Mouse (Mus musculus) E14TG2a.4 (cell line): ENCODE measurements around the gene Ctdsp1.
"Not testable (repeated sequence)": the region's sequence is repeated elsewhere in the genome, so short reads cannot be mapped to it uniquely, and the experiment has no call there.

Source experiments
- H3K27me3 ChIP-seq: 2 replicates; pipeline ENCODE4 v1.6.1; 2014; ENCODE audit warnings: low read length, control low read depth; ENCODE audit not compliant: insufficient read depth
- H3K36me3 ChIP-seq: 2 replicates; pipeline ENCODE4 v1.6.1; 2014; ENCODE audit warnings: low read length, control low read depth; ENCODE audit not compliant: insufficient read depth
- H3K4me1 ChIP-seq: replicated peaks from 2 replicates; pipeline ENCODE4 v1.6.1; 2014; ENCODE audit warnings: low read depth, low read length, control low read depth
- H3K4me3 ChIP-seq: replicated peaks from 2 replicates; pipeline ENCODE4 v1.5.1; 2014; ENCODE audit warnings: mild to moderate bottlenecking, low read length
- H3K9me3 ChIP-seq: 2 replicates; pipeline ENCODE4 v1.6.1; 2014; ENCODE audit warnings: low read length, control low read depth
- CTCF ChIP-seq: conservative IDR thresholded peaks from 2 replicates; pipeline ENCODE4 v1.5.1; 2014; ENCODE audit warnings: low read length
- NANOG ChIP-seq: IDR thresholded peaks from 2 replicates; pipeline ENCODE4 v1.6.1; 2014; ENCODE audit warnings: borderline replicate concordance, low read length, mixed read lengths
- POU5F1 ChIP-seq: IDR thresholded peaks from 2 replicates; pipeline ENCODE4 v1.6.1; 2014; ENCODE audit warnings: low read length, borderline replicate concordance

Ctdsp1 gene

GRCm38 (mm10) chr1:74393010-74393409 is 1.7 kb downstream of the Ctdsp1 start:
- H3K4me3 ChIP-seq = peak overlapping the region; percentile 89

GRCm38 (mm10) chr1:74393697-74394096 is 2.4 kb downstream of the Ctdsp1 start:
- TF ChIP-seq POU5F1 (no peak), CTCF (no peak), NANOG (no peak)
- H3K27me3 ChIP-seq = peaks cover 10% of the 10 kb centered on the region
- peaks cover 19% of the 10 kb centered on the region for H3K36me3 ChIP-seq
- H3K4me3 ChIP-seq = no peak overlapping the region
- no peaks in the 10 kb centered on the region for H3K9me3 ChIP-seq
- H3K4me1 ChIP-seq = peaks cover 79% of the 10 kb centered on the region

More at GRCm38 (mm10) chr1:74393010-74393409, 1.7 kb downstream of the Ctdsp1 start:
- TF ChIP-seq NANOG (no peak), CTCF (no peak), POU5F1 (no peak)
- Histone ChIP-seq H3K4me1 (peaks cover 82% of the 10 kb centered on the region), H3K36me3 (peaks cover 19% of the 10 kb centered on the region), H3K27me3 (peaks cover 17% of the 10 kb centered on the region), H3K9me3 (no peaks in the 10 kb centered on the region)

- H3K9me3 ChIP-seq = no peaks in the 10 kb centered on the region
- TF ChIP-seq CTCF (no peak), NANOG (no peak), POU5F1 (no peak)
- peaks cover 73% of the 10 kb centered on the region for H3K4me1 ChIP-seq
- peaks cover 6% of the 10 kb centered on the region for H3K27me3 ChIP-seq
- peak overlapping the region; percentile 21 for H3K4me3 ChIP-seq
- H3K36me3 ChIP-seq = peaks cover 19% of the 10 kb centered on the region
Observed at GRCm38 (mm10) chr1:74394311-74394710, 3.0 kb downstream of the Ctdsp1 start.

GRCm38 (mm10) chr1:74394858-74395257 is 3.5 kb downstream of the Ctdsp1 start:
- Histone ChIP-seq H3K4me3 (peak overlapping the region; percentile 21), H3K36me3 (peaks cover 19% of the 10 kb centered on the region), H3K27me3 (peaks cover 2% of the 10 kb centered on the region; the same call in 1 of the 2 replicates), H3K9me3 (no peaks in the 10 kb centered on the region), H3K4me1 (peaks cover 67% of the 10 kb centered on the region)
- no peak for TF ChIP-seq CTCF
- no peak for TF ChIP-seq POU5F1
- TF ChIP-seq NANOG = no peak

- TF ChIP-seq CTCF (no peak), POU5F1 (no peak), NANOG (no peak)
- Histone ChIP-seq H3K9me3 (no peaks in the 10 kb centered on the region), H3K36me3 (peaks cover 19% of the 10 kb centered on the region), H3K4me3 (no peak overlapping the region; the same call in 1 of the 2 replicates), H3K4me1 (peaks cover 63% of the 10 kb centered on the region), H3K27me3 (peaks cover 2% of the 10 kb centered on the region; the same call in 1 of the 2 replicates)
Observed at GRCm38 (mm10) chr1:74395290-74395689, 4.0 kb downstream of the Ctdsp1 start.

GRCm38 (mm10) chr1:74396456-74397222 is 5.3 kb downstream of the Ctdsp1 start:
- H3K4me3 ChIP-seq = peak overlapping the region; percentile 80
- H3K9me3 ChIP-seq, H3K27me3 ChIP-seq: not testable (repeated sequence)
- peaks cover 19% of the 10 kb centered on the region for H3K36me3 ChIP-seq
- peaks cover 67% of the 10 kb centered on the region for H3K4me1 ChIP-seq

- no peaks in the 10 kb centered on the region for H3K9me3 ChIP-seq
- peak overlapping the region; percentile 80 for H3K4me3 ChIP-seq
- H3K27me3 ChIP-seq = peaks cover 5% of the 10 kb centered on the region; the same call in 1 of the 2 replicates
- H3K4me1 ChIP-seq = peaks cover 70% of the 10 kb centered on the region
- H3K36me3 ChIP-seq = peaks cover 19% of the 10 kb centered on the region
- peak; percentile 19 for TF ChIP-seq CTCF
- TF ChIP-seq POU5F1 = no peak
Observed at GRCm38 (mm10) chr1:74397268-74397918, 6.1 kb downstream of the Ctdsp1 start.

GRCm38 (mm10) chr1:74397919-74398451 is 6.7 kb downstream of the Ctdsp1 start:
- H3K4me3 ChIP-seq = peak overlapping the region; percentile 80
- H3K9me3 ChIP-seq = no peaks in the 10 kb centered on the region
- peaks cover 5% of the 10 kb centered on the region; the same call in 1 of the 2 replicates for H3K27me3 ChIP-seq
- H3K4me1 ChIP-seq = peaks cover 65% of the 10 kb centered on the region
- no peak for TF ChIP-seq NANOG
- TF ChIP-seq CTCF = peak; percentile 78
- no peak for TF ChIP-seq POU5F1
- H3K36me3 ChIP-seq = peaks cover 19% of the 10 kb centered on the region
